Mouse (Mus musculus): Measurements from ENCODE around the gene Sbf2.

DNA sequence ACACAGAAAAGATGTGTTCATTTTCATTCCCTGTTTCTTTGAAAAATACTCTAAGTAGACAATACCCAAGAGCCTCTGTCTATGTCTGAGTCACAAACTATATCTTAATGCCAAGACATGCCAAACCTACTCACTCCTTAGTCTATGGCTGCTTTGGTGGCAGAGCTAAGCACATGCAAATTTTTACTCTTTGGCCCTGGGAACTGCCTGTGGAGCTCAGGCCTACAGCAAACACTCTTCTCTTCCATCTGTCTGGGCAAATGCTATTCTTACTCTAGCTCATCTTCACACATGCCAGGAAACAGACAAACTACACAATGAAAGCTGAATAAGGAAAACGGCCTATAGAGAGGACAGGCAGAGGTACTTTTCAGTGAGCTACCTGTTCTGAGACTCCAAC lies 253.2 kb downstream of the Sbf2 start:
- no peak for TF ChIP-seq POLR2A (IDR thresholded peaks at IDR 0.05; ENCODE audit: control insufficient read depth, extremely low read depth, insufficient read depth, low read length, poor library complexity)
- TF ChIP-seq CTCF (IDR thresholded peaks at IDR 0.05; ENCODE audit: borderline replicate concordance, control insufficient read depth, extremely low read depth, insufficient read depth, low read length, poor library complexity), result no peak

Data from thymus, adult 2 months (tissue).